Mouse (Mus musculus): Measurements from ENCODE around the gene Tsx.

DNA sequence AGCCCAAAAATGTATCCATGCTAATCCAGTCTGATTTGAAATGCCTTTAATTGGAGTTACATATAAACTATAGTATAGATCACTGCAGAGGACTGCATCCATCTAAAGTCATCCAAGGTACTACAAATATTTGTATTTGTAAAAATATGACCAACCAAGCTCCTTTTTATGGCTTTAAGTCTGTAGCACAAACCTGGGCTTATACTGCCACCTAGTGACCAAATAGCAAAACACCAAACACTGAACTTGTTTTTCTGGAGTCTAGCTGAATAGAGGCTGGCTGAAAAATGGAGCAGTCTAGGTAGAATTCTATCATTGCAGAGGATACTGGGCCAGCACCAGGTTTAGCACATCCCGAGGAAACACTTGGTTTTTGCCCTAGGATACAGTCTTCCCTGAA lies 26.5 kb downstream of the Tsx start:
- TF ChIP-seq POLR2A (IDR thresholded peaks at IDR 0.05; ENCODE audit: low read depth, low read length) (no peak), CTCF (IDR thresholded peaks at IDR 0.05; ENCODE audit: extremely low read depth, insufficient read depth, insufficient read length, insufficient replicate concordance) (no peak)
